Mouse (Mus musculus): ENCODE results near the gene Pcsk1n.
A peak's percentile ranks its signal among the peaks of the same experiment; 100 is the strongest.

Gene Pcsk1n

GRCm38 (mm10) chrX:7947108-7947899 is 27.7 kb downstream of the Pcsk1n start, which contains the start of gene Hdac6:
Hdac6 (minus strand) TSS chrX:7947889.
- DNase-seq: no peak

DNA sequence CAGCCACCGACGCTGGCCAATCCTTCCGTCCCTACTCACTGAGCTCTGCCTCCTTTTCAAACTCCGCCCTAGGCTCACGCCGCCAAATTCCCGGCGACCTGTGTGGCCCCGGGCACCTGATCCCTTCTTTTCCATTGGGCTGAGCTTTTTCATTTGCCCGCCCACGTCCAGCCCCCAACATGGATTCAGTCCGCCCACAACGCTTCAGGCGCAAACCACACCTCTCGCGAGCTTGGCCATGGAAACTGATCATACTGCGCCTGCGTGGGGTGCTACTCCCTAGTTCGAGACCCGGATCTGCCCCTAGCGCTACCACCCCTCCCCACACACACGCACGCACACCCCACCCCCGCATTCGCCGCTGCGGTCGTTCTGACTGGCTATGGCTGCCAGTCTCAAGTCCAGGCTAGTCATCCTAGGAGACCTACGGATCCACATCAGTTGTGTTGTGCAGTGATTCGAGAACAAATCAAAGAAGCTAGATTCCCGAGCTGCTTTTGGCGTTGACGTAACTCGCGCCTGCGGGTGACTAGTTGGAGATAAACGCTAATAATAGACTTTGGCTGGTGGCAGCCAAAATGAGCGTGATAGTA is 28.4 kb downstream of the Pcsk1n start:
- DNase-seq: peak; percentile 90

DNA sequence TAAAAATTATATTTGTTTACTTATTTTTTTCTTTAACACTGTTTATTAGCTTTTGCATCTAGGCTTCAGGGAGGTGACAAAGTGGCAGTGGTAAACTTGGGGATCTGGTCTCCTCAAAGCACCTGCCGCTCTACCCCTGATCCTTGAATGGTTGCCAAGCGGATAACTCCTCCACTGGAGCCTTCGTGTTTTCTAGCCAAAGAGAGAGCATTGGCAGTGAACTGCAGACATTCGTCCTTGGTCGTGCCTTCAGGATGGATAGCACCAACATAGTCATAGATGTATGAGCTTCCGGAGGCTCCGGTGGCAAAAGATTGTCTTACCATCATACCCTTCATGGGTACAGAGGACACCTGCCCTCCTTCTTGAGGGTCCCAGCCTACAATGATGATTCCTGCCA is 30.5 kb downstream of the Pcsk1n start:
- DNase-seq: no peak

- DNase-seq: no peak
These were observed 39.2 kb downstream of the Pcsk1n start for GRCm38 (mm10) chrX:7958868-7959267.

GRCm38 (mm10) chrX:7963829-7964626 is 44.4 kb downstream of the Pcsk1n start:
- DNase-seq: no peak

- no peak for DNase-seq
These were observed 46.5 kb downstream of the Pcsk1n start for GRCm38 (mm10) chrX:7966161-7966560.

DNA sequence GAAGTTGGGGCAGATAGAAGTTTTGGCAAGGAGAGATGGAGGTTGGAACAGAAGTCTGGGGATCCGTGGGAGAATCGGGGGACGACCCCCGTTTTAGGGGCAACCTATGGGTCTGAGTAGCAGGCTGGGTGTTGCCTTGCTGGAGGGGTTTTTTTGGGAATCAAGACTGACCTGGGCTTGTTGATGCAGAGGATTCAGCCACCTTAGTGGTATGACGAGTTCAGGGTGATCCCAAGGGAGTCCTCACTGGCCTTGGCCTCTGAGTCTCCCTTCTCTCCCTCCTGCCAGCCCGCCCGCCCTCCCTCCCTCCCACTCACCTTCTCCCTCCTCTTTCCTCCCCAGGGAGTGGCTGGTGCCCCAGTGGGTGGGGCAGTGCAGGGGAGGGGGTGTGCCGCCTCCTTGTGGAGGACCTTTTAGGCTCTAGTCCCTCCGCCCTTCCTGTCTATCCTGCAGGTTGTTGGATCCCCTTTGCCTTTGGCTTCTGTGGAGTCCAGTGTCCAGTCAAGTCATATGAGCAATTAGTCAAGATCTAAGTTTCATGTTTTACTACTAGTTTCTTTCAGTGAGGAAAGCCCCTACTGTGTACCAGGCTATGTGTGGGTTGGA is 48.1 kb downstream of the Pcsk1n start:
- no peak for DNase-seq

DNA sequence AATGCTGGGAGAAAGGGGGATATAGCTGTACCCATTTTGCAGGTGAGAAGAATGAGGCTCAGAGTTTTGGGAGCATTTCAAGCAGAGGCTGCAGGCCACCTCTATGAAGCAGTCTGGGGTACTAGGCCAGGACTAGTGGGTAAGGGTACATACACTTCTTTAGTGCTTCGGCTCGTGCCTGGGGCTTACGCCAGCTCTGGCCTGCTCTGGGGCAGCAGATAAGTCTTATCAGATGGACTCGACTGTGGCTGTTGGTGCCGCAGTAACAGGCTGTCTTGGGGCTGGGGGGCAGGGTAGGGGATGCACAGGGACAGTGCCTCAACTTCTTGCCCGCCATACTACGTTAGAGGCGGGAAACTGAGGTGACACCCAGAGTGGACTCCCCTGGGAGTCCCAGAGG is 48.6 kb downstream of the Pcsk1n start:
- DNase-seq: no peak

DNA sequence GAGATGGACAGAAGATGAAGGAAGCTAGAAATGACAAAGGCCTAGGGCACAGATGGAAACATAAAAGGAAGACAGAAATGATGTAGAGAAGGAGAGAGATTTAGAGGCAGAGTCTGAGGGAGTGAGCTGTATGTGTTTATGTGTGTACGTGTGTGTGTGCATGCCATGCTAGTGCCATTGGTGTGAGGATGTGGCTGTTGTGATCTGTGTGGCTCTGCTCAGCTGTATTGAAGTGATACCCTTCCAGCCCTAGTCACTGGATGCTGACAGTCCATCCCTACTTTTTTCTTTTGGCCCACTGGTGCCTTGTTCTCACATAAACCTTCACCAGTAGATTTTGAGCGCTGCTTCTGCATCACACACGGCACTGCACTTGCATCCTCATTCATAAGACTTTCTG is 49.3 kb downstream of the Pcsk1n start:
- no peak for DNase-seq

DNA sequence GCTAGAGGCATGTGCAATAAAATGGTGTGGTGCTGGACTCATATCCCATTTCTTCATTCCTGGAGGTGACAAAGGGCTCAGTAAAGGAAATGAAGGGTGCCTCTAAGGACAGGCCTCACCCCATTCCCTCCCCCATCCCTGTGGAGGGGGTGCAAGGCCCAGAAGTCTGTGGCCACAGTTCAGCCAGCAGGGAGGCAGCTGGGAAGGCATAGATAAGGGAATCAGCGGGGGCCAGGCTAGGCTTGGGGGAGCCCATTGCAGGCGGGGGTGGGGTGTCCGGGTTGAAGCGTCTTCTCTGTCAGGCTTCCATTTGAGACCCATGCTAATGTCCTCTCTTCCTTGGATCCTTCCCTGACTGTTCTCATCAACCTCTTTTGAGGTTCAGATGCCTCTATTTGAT is 51.7 kb downstream of the Pcsk1n start:
- no peak for DNase-seq

Measured in right cerebral cortex, postnatal 14 days (tissue).